Mouse (Mus musculus): ENCODE data around the gene Kcnrg. TPM values are rescaled to one million over a fixed set of nuclear protein-coding genes. Genes with fewer than 3 reads are reported as not detected.

Kcnrg gene
- 0.31 TPM for polyA plus RNA-seq (2014; fragmentation: Illumina TruSeq; extraction: RNeasy Lipid Tissue Mini Kit (QIAGEN cat#74804); ENCODE audit: low read depth, low replicate concordance)

DNA sequence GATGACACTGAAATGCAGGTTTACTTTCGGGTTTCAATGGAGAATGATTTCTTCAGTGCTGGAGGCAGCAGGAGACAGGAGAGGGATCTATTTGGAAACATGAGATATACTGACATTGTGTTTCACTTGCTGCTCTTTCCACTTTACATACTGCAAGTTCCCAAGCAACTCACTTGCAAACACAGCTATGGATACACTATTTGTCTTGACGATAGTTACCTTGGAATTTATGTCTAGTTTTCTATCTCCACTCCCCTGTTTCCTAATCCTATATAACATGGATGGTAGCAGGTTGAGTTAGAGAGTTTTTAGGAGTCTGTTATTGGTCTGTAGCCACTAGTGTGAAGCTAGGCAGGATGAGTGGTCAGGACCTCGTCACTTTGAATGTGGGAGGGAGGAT lies at the start of gene Kcnrg:
TSS of gene Kcnrg (plus strand) at position 301 of the 400 bp plus-strand sequence.

DNA sequence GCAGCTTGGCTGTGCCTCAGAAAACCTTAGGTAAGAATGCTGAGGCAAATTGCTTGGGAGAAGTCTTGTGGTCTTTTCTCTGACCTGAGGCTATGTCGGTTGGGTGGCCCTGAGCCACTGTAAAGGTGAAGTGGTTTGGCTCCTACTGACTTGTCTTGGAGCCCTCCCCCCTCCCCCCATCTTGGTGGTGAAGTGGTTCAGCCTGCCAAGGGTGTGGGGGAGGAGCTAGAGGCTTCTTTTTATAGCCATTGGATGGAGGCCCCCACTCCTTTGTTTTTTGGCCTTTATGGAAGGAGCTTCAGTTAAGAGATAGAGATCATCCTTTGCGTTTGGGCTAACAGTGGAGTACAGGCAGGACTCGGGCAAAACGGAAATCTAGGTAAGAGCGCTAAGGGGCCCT lies 9.3 kb upstream of the Kcnrg start, which contains the start of gene Trim13:
TSS of gene Trim13 (plus strand) at position 280 of the 400 bp plus-strand sequence.

Other genes with a start within 250 kb of the Kcnrg start
- gene Ebpl, start 247.0 kb upstream of the Kcnrg start, polyA plus RNA-seq (2014; fragmentation: Illumina TruSeq; extraction: RNeasy Lipid Tissue Mini Kit (QIAGEN cat#74804); ENCODE audit: low read depth, low replicate concordance), result 1.3 TPM
- 68.2 TPM for gene Kpna3, start 167.6 kb upstream of the Kcnrg start, polyA plus RNA-seq (2014; fragmentation: Illumina TruSeq; extraction: RNeasy Lipid Tissue Mini Kit (QIAGEN cat#74804); ENCODE audit: low read depth, low replicate concordance)
- 55.4 TPM for gene Spryd7, start 50.6 kb upstream of the Kcnrg start, polyA plus RNA-seq (2014; fragmentation: Illumina TruSeq; extraction: RNeasy Lipid Tissue Mini Kit (QIAGEN cat#74804); ENCODE audit: low read depth, low replicate concordance)
- gene Trim13, start 9.2 kb upstream of the Kcnrg start, polyA plus RNA-seq (2014; fragmentation: Illumina TruSeq; extraction: RNeasy Lipid Tissue Mini Kit (QIAGEN cat#74804); ENCODE audit: low read depth, low replicate concordance), result 107 TPM